Mouse (Mus musculus) heart, embryonic 16.5 days (tissue): Measurements from ENCODE around the gene Gm45208. TPM values are rescaled to one million over a fixed set of nuclear protein-coding genes. Genes with fewer than 3 reads are reported as not detected.

Source experiments
- ATAC-seq: fragments of 200-750 bp; cut with Nextera tagmentation; replicated peaks from 2 replicates; pipeline ENCODE4 v1.8.0; 2017; ENCODE audit warnings: moderate number of reproducible peaks; ENCODE audit not compliant: insufficient read depth, low FRiP score; ENCODE audit errors: extremely low read depth
- H3K27ac ChIP-seq: fragments of 300-500 bp; sonication (generic); 2 replicates; pipeline ENCODE4 v1.5.1; 2014; ENCODE audit warnings: mild to moderate bottlenecking, low read length, control low read depth, moderate library complexity
- H3K27me3 ChIP-seq: fragments of 300-500 bp; sonication (generic); 2 replicates; pipeline ENCODE4 v1.6.1; 2014; ENCODE audit warnings: low read length, mixed read lengths; ENCODE audit not compliant: control insufficient read depth, insufficient read depth
- H3K36me3 ChIP-seq: fragments of 300-500 bp; sonication (generic); 2 replicates; pipeline ENCODE4 v1.6.1; 2014; ENCODE audit not compliant: control insufficient read depth, insufficient read depth
- H3K4me1 ChIP-seq: fragments of 300-500 bp; sonication (generic); 2 replicates; pipeline ENCODE4 v1.6.1; 2014; ENCODE audit warnings: low read length, mixed read lengths; ENCODE audit not compliant: control insufficient read depth, insufficient read depth
- H3K4me2 ChIP-seq: fragments of 300-500 bp; sonication (generic); 2 replicates; pipeline ENCODE4 v1.6.1; 2014; ENCODE audit warnings: low read depth, mild to moderate bottlenecking, control low read depth, low read length
- H3K4me3 ChIP-seq: fragments of 300-500 bp; sonication (generic); 2 replicates; pipeline ENCODE4 v1.5.1; 2014; ENCODE audit warnings: mild to moderate bottlenecking, control low read depth, low read length
- H3K9ac ChIP-seq: fragments of 300-500 bp; sonication (generic); 2 replicates; pipeline ENCODE4 v1.6.1; 2014; ENCODE audit warnings: low read length, control low read depth
- H3K9me3 ChIP-seq: fragments of 300-500 bp; sonication (generic); replicated peaks from 2 replicates; pipeline ENCODE4 v1.6.1; 2016; ENCODE audit warnings: low read length; ENCODE audit not compliant: control insufficient read depth
- WGBS: fragments of 180-500 bp; shearing (Covaris S2); extraction: QIAGEN DNeasy Blood & Tissue Kit; methylation state at CpG from one replicate; pipeline ENCODE4 v1.1.7; 2014; 5-methylcytosine and 5-hydroxymethylcytosine counted together
- polyA plus RNA-seq: library from polyadenylated mRNA; unstranded; fragments of >200 nt; fragmentation: Nextera tagmentation; extraction: Ambion mirVana; gene quantifications from 2 replicates; pipeline ENCODE4 v1.2.1, GENCODE M21; 2015

Gm45208 gene
- polyA plus RNA-seq = not detected in 2 replicates

DNA sequence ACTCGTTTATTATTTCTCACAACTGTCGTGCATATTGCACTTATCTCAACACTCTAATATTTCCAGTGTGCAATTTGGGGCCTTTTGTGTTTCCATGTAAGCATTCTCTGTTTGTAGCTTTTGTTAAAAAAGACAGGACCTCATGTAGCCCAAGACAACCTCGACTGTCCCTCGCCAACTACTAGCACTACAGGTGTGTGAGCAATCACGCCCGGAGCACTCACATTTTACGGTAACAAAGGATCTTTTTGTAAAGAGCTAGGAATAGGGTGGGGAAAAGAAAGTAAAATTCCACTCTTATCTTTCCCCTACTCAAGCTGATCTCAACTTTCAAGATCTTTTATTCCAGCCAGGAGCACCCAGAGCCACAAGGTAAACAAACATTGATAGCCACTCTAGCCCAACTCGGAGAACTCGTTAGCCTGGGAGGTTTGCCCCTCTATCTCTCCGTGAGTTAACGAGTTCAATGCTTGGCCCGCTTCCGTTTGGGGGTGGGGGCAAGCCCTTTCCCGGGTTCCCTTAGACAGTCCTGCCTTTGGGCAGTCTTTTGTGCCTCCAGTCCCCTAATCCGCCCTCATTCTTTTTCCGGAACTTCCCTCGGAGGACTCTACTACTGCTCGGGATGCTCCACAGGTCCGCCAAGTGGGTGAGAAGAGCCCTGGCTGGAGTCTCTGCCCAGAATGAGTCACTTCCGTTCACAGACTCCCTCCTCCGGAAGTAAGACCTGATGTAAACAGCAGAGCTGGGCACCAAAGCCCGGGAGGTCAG is at the start of gene Gm45208:
Gm45208 (plus strand) TSS at position 732 of the 768 bp plus-strand sequence.
- peak; percentile 85 for ATAC-seq
- Histone ChIP-seq H3K9me3 (no peaks in the 10 kb centered on the region), H3K27me3 (no peaks in the 10 kb centered on the region), H3K4me1 (0 out of 2 replicates have a peak, but pooled peaks cover 2% of the 10 kb centered on the region), H3K27ac (peak within 1 kb of the TSS; percentile 92), H3K36me3 (peaks cover 8% of the 10 kb centered on the region; the same call in 1 of the 2 replicates), H3K4me3 (peak within 1 kb of the TSS; percentile 57), H3K9ac (peak within 1 kb of the TSS; percentile 77), H3K4me2 (peak within 1 kb of the TSS; percentile 75)
- 20% methylated on average over 22 of the region's 22 CpGs for WGBS

DNA sequence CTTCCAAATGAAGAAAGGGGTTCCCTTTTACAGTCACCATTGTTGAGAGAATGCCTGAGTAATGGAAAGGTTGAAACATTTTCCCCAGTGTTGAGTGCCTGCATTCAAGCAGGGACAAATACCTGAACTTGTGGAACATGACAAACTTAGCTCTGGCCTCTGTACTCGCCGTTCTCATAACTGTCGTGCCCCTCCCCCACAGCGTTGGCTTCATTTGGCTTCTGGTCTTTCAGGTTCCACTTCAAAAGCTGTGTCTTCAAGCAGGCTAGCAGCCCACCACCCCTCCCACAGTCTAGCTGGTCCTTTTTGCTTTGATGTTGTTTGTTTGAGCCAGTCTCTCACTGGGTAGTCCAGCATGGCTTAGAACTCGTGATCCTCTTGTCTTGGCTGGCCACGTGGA is 49.3 kb upstream of the Gm45208 start:
- Histone ChIP-seq H3K36me3 (0 out of 2 replicates have a peak, but pooled peaks cover 4% of the 10 kb centered on the region), H3K27me3 (no peaks in the 10 kb centered on the region), H3K4me1 (peaks cover 24% of the 10 kb centered on the region), H3K9ac (no peak overlapping the region), H3K4me3 (no peak overlapping the region), H3K27ac (no peak overlapping the region), H3K9me3 (no peaks in the 10 kb centered on the region), H3K4me2 (no peak overlapping the region)
- WGBS = 36% methylated on average over 6 of the region's 6 CpGs
- ATAC-seq = no peak

DNA sequence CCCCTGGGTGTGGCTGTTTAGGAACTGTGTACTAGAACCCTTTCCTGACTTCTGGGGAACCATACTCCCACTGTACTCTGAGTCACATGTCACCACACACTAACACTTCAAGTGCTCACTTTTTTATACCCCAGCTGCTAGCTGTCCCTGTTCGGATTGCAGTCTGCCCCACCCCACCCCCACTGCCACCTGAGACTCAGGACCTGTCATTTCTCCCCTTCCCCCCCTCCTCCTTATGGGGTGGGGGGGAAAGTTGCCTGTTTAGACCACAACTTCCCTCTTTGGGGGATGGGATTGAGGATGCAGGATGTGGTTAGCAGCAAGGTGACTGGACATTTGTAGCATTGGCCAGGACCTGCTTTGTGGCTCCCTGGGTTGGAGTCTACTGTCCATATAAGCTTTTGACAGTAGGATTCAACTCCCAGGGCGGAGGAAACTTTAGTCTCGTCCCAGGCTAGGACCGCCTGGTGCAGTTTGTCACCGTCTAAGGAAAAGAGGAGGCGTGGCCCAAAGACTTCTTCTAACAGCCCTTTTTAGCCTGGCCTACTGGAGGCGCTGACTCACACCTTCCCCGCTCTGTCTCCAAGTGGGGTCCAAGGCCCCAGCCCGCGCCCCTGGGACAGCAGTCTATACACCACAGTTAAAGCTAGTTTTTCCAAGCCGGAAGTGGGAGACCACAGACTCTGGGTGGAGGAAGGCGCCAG is 48.3 kb upstream of the Gm45208 start:
- Histone ChIP-seq H3K27me3 (no peaks in the 10 kb centered on the region), H3K4me3 (peak overlapping the region; percentile 45), H3K9ac (0 out of 2 replicates have a peak overlapping the region, but pooled peaks have one; percentile 59), H3K4me2 (peak overlapping the region; percentile 62), H3K27ac (peak overlapping the region; percentile 55), H3K4me1 (peaks cover 24% of the 10 kb centered on the region), H3K36me3 (0 out of 2 replicates have a peak, but pooled peaks cover 4% of the 10 kb centered on the region), H3K9me3 (no peaks in the 10 kb centered on the region)
- 21% methylated on average over 12 of the region's 12 CpGs for WGBS
- no peak for ATAC-seq

DNA sequence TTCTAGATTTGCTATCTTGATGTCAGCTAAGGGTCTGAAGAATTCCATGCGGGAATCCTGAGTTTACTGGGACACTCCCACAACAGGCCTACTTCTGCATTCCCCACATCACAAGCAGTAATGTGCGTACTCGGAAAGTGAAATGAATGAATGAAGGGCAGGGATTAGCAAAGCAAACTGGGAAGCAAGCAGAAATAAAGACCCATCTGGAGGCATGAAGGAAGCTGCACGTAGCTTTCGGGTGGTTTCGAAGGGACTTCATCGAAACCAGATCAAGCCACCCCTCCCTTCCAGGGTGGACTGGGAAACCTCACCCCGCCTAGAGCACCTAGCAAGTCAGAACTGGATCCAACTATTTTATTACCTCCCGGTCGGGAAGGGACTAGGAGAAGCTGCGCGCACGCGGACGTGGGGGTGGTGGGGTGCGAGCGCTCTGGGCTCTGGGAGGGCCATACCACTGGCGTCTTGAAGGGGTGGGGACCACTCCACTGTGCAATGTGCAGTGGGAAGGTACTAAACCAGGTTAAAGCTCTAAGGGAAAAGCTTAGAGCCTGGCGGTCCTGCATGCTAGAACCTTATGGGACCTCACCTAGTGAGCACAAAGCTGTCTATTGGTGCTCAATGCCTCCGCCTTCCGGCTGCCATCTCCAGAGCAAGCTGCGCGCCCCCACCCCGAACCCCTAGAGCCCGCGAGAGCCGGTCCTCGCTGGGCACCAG is 47.6 kb upstream of the Gm45208 start:
- no peak for ATAC-seq
- WGBS = 16% methylated on average over 28 of the region's 28 CpGs
- Histone ChIP-seq H3K9ac (peak overlapping the region; percentile 59), H3K4me1 (peaks cover 24% of the 10 kb centered on the region), H3K4me2 (peak overlapping the region; percentile 62), H3K36me3 (no peaks in the 10 kb centered on the region), H3K27ac (peak overlapping the region; percentile 55), H3K4me3 (peak overlapping the region; percentile 45), H3K27me3 (no peaks in the 10 kb centered on the region), H3K9me3 (no peaks in the 10 kb centered on the region)

DNA sequence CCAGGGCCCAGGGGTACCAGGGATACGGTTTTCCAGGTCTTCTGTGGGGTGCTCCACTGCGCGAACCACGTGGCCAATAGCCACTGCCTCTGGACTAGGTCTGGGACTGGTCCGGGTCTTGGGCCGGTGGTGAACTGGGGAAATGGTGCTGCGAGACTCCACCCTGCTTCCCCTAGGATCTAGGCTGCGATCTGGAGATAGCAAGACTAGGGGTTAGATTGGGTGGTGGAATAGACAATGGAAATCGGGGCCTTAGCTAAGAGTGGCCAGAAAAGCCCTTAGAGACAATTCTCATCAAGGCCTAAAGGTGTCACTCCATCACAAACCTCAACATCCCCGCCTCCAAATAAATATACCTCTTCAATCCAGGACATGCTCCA is 47.1 kb upstream of the Gm45208 start:
- no peaks in the 10 kb centered on the region for H3K9me3 ChIP-seq
- H3K9ac ChIP-seq = peak overlapping the region; percentile 59
- 23% methylated on average over 10 of the region's 10 CpGs for WGBS
- H3K27me3 ChIP-seq = no peaks in the 10 kb centered on the region
- peak overlapping the region; percentile 62 for H3K4me2 ChIP-seq
- ATAC-seq = no peak
- peak overlapping the region; percentile 45 for H3K4me3 ChIP-seq
- H3K36me3 ChIP-seq = no peaks in the 10 kb centered on the region
- no peak overlapping the region for H3K27ac ChIP-seq
- H3K4me1 ChIP-seq = peaks cover 24% of the 10 kb centered on the region

DNA sequence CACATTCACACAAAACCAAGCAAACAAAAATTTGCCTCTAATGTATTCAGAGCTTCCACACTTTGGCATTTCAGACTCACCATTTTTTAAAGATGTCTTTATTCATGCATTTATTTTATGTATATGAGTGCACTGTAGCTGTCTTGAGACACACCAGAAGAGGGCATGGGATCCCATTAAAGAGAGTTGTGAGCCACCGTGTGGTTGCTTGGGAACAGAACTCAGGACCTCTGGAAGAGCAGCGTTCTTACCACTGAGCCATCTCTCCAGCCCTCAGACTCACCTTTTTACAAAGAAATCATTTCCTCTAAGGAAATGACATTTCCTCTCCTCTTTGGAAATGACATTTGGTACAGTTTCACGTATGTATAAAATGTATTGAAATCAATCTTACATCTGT is 43.1 kb upstream of the Gm45208 start:
- no peak overlapping the region for H3K27ac ChIP-seq
- WGBS = 37% methylated on average over 3 of the region's 3 CpGs
- H3K4me3 ChIP-seq = no peak overlapping the region
- H3K36me3 ChIP-seq = no peaks in the 10 kb centered on the region
- no peak overlapping the region for H3K4me2 ChIP-seq
- ATAC-seq = no peak
- no peak overlapping the region for H3K9ac ChIP-seq
- H3K9me3 ChIP-seq = no peaks in the 10 kb centered on the region
- no peaks in the 10 kb centered on the region for H3K27me3 ChIP-seq
- H3K4me1 ChIP-seq = peaks cover 7% of the 10 kb centered on the region

DNA sequence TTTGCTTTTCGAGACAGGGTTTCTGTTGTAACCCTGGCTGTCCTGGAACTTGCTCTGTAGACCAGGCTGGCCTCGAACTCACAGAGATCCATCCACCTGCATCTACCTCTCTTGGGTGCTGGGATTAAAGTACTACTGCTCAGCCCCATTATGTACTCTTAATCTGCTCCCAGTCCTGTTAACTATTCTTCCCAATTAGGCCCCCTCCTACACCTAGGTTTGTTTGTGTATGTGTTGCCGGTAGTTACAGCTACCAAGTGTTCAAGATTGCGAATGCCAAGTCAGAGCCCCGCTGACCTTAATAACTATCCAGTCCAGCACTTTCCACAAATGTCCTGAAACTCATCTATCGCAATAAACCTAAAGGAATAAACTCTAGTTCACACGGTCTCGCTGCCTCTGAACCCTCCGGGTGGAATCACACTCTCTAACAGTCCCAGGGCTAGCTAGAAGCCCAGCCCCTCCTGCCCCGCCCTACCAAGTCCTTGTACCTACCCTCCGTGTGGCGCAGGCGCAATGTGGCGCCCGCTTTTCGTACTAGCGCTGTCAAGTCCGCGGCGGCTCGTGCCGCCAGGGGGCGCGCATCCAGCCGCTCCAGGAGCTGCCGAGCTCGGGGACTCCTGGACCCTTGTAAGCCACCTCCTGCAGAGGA is 42.5 kb upstream of the Gm45208 start:
- Histone ChIP-seq H3K4me3 (peak overlapping the region; percentile 47), H3K27ac (0 out of 2 replicates have a peak overlapping the region, but pooled peaks have one; percentile 23), H3K9me3 (no peaks in the 10 kb centered on the region), H3K4me1 (0 out of 2 replicates have a peak, but pooled peaks cover 4% of the 10 kb centered on the region), H3K27me3 (no peaks in the 10 kb centered on the region), H3K36me3 (no peaks in the 10 kb centered on the region), H3K9ac (peak overlapping the region; percentile 71), H3K4me2 (peak overlapping the region; percentile 62)
- ATAC-seq = peak; percentile 94
- 13% methylated on average over 27 of the region's 27 CpGs for WGBS

DNA sequence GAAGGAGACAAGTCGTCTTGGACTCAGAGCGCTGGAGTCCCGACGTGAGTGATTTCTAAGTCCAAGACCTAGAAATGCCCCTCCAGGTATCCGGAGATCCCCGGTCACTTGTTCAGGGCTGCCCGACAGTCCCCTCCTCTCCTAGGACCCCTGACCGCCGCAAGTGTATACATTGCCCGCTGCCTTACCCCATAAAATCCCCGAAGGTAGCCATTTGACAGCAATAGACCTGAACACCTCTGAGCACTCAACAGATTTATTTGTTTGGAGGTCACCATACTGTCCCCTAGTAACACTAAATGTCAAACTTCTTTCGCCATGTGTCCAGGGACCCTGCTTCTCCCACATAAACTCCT is 42.0 kb upstream of the Gm45208 start:
- Histone ChIP-seq H3K27ac (no peak overlapping the region), H3K4me2 (peak overlapping the region; percentile 62), H3K9ac (peak overlapping the region; percentile 71), H3K27me3 (no peaks in the 10 kb centered on the region; the same call in 1 of the 2 replicates), H3K9me3 (no peaks in the 10 kb centered on the region), H3K4me3 (peak overlapping the region; percentile 47), H3K36me3 (no peaks in the 10 kb centered on the region), H3K4me1 (0 out of 2 replicates have a peak, but pooled peaks cover under 1% of the 10 kb centered on the region)
- WGBS = 31% methylated on average over 12 of the region's 12 CpGs
- ATAC-seq = no peak
